Mouse (Mus musculus) neural tube, embryonic 15.5 days (tissue): ENCODE measurements at regions not wholly inside any gene's neighbourhood (a gene's known extent, or its start where the extent isn't known, plus 50 kb on each side); places are given as distances from the start of the nearest gene placed in this dataset.

Experiments used
- ATAC-seq: fragments of 200-750 bp; cut with Nextera tagmentation; 2 replicates; pipeline ENCODE4 v1.8.0; 2017; ENCODE audit warnings: mild to moderate bottlenecking, moderate TSS enrichment, moderate library complexity; ENCODE audit not compliant: low FRiP score
- H3K27ac ChIP-seq: fragments of 300-500 bp; sonication (generic); replicated peaks from 2 replicates; pipeline ENCODE4 v1.5.1; 2015; ENCODE audit warnings: mild to moderate bottlenecking, inconsistent platforms
- H3K27me3 ChIP-seq: fragments of 300-500 bp; sonication (generic); replicated peaks from 2 replicates; pipeline ENCODE4 v1.6.1; 2015; ENCODE audit warnings: inconsistent platforms
- H3K36me3 ChIP-seq: fragments of 300-500 bp; sonication (generic); 2 replicates; pipeline ENCODE4 v1.6.1; 2015; ENCODE audit warnings: inconsistent platforms
- H3K4me1 ChIP-seq: fragments of 300-500 bp; sonication (generic); 2 replicates; pipeline ENCODE4 v1.6.1; 2015; ENCODE audit warnings: inconsistent platforms
- H3K4me2 ChIP-seq: fragments of 300-500 bp; sonication (generic); 2 replicates; pipeline ENCODE4 v1.6.1; 2015; ENCODE audit warnings: inconsistent platforms, mild to moderate bottlenecking, moderate library complexity
- H3K4me3 ChIP-seq: fragments of 300-500 bp; sonication (generic); replicated peaks from 2 replicates; pipeline ENCODE4 v1.5.1; 2015; ENCODE audit warnings: mild to moderate bottlenecking, inconsistent platforms
- H3K9ac ChIP-seq: fragments of 300-500 bp; sonication (generic); replicated peaks from 2 replicates; pipeline ENCODE4 v1.6.1; 2015; ENCODE audit warnings: mild to moderate bottlenecking, inconsistent platforms
- H3K9me3 ChIP-seq: fragments of 300-500 bp; sonication (generic); replicated peaks from 2 replicates; pipeline ENCODE4 v1.6.1; 2016; ENCODE audit warnings: inconsistent platforms
- WGBS: fragments of 180-500 bp; shearing (Covaris S2); methylation state at CpG from one replicate; pipeline ENCODE4 v1.1.7; 2015; ENCODE audit warnings: mixed read lengths; 5-methylcytosine and 5-hydroxymethylcytosine counted together

- Histone ChIP-seq H3K4me3 (no peak overlapping the region), H3K27me3 (no peaks in the 10 kb centered on the region), H3K36me3 (no peaks in the 10 kb centered on the region), H3K9me3 (no peaks in the 10 kb centered on the region), H3K27ac (no peak overlapping the region), H3K9ac (no peak overlapping the region), H3K4me2 (no peak overlapping the region), H3K4me1 (no peaks in the 10 kb centered on the region)
- no peak for ATAC-seq
- 89% methylated on average over 5 of the region's 5 CpGs for WGBS
These were observed 179.5 kb downstream of the Ets1 start for GRCm38 (mm10) chr9:32815473-32815872.

GRCm38 (mm10) chr9:32816649-32817425, 180.8 kb downstream of the Ets1 start:
- H3K4me1 ChIP-seq = no peaks in the 10 kb centered on the region
- no peak overlapping the region for H3K4me3 ChIP-seq
- no peak overlapping the region for H3K4me2 ChIP-seq
- H3K27me3 ChIP-seq = no peaks in the 10 kb centered on the region
- no peaks in the 10 kb centered on the region for H3K36me3 ChIP-seq
- H3K9me3 ChIP-seq = no peaks in the 10 kb centered on the region
- ATAC-seq = no peak
- 86% methylated on average over 9 of the region's 9 CpGs for WGBS
- H3K9ac ChIP-seq = no peak overlapping the region
- H3K27ac ChIP-seq = no peak overlapping the region

DNA sequence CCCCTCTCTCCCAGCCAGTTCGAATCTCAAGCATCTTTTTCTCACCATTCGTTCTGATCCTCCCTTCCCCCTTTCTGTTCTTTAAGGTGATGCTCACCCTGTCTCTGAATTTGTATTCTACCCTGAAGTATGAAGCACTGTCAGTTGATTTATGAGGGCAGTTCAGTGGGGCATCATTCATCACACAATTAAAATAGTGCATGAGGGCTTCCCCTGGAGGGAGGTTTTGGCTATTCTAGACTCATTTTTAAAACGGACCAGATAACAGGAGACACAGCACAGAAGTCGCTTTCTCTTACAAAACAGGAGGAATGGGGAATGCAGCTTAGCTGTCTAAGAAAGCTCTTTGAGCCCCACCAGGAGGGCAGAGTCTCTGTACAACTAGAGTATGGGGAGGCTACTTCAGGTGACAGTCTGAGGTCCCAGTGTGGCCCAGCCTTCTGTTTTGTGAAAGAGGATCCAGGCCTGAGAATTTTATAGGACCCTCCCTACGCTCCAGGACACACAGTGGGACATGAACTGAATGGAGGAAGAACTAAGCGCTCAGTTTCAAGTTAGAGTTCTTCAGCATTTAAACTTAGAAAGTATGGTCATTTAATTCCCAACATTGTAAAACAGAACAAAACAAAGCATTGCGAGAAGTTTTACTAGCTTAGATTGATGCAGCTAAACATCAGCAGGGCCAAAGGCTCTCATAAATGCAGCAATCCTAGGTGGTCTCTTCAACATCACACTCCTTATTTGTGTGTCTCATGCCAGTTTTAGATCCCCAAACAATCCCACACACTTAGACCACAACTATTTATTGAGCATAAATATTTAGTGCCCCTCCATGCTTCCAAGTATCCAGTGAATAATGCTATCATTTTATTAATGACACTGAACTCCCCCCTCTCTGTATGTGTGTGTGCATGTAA, 181.7 kb downstream of the Ets1 start:
- H3K4me2 ChIP-seq = no peak overlapping the region
- H3K36me3 ChIP-seq = no peaks in the 10 kb centered on the region
- H3K9ac ChIP-seq = no peak overlapping the region
- no peaks in the 10 kb centered on the region for H3K4me1 ChIP-seq
- WGBS = 39% methylated on average over 7 of the region's 7 CpGs
- no peak overlapping the region for H3K27ac ChIP-seq
- H3K9me3 ChIP-seq = no peaks in the 10 kb centered on the region
- no peaks in the 10 kb centered on the region for H3K27me3 ChIP-seq
- no peak overlapping the region for H3K4me3 ChIP-seq
- no peak for ATAC-seq

DNA sequence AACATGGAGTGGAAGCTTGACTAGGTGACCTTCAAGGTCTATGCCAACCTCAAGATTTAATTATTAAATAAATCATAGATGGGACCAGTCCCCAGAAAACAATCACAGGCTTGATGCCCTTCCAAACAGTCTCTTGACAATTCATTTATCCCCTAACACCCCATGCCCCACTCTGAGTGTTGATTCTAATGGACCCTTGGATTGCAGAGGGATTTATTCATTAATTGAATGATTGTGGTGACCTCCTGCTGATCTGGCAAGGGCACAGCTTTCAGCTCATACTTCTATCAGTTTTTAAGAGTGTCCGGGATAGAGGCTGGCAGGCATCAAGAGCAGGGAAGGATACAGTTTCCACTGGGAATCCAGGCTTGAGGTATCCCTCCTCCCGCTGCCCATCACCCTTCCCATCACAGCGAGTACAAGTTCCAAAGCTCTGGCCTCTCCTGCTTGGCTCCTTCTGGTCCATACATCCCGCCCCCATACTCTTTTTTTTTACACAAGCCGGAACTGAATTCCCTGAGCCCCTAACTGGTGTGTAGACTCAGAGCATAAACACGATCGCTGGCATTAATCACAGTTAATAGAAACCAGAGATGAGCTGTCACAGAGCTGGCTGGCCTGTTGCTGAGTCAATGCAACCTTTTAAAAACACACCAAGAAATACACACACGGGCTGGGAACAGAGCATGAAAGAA, 187.6 kb downstream of the Ets1 start:
- Histone ChIP-seq H3K4me1 (peaks cover 3% of the 10 kb centered on the region), H3K27ac (no peak overlapping the region), H3K9me3 (no peaks in the 10 kb centered on the region), H3K9ac (no peak overlapping the region), H3K27me3 (no peaks in the 10 kb centered on the region), H3K36me3 (no peaks in the 10 kb centered on the region), H3K4me2 (no peak overlapping the region), H3K4me3 (no peak overlapping the region)
- WGBS = 52% methylated on average over 8 of the region's 8 CpGs
- no peak for ATAC-seq

- Histone ChIP-seq H3K9ac (no peak overlapping the region), H3K4me1 (peaks cover 3% of the 10 kb centered on the region), H3K4me3 (no peak overlapping the region), H3K9me3 (no peaks in the 10 kb centered on the region), H3K27ac (no peak overlapping the region), H3K4me2 (no peak overlapping the region), H3K27me3 (no peaks in the 10 kb centered on the region), H3K36me3 (no peaks in the 10 kb centered on the region)
- no peak for ATAC-seq
- 71% methylated on average over 6 of the region's 6 CpGs for WGBS
These were observed 188.1 kb downstream of the Ets1 start for GRCm38 (mm10) chr9:32824134-32824531.

DNA sequence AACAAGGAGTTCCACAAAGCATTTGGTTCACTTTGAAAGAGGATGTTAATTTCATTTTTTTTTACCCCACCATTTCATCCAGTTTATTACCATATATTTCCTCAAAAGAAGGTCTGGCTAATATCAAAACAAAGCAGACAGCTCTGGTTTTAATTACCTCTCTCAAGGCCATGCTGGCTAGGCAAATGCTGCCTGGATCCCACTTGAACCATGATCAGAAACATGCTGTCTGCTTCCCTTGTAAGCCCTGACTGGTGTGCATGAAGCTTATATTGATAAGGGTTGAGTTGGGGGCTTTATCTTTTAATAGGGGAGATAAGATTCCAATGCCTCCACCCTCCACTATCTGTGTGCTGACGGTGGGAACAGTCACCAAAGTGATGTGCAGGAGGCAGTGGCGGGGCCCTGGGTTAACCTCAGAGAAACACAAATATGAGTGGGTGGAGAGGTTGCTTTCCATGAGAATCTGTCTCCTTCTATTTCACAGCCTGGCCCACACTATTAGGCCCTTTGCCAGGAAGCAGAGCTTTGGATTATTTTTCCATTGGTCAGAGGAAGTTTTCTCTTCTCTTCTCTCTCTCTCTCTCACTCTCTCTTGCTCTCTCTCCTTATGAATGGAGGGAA, 194.4 kb downstream of the Ets1 start:
- no peaks in the 10 kb centered on the region for H3K9me3 ChIP-seq
- WGBS = 62% methylated on average over 2 of the region's 2 CpGs
- no peak overlapping the region for H3K4me3 ChIP-seq
- H3K4me1 ChIP-seq = no peaks in the 10 kb centered on the region
- H3K9ac ChIP-seq = no peak overlapping the region
- no peaks in the 10 kb centered on the region for H3K36me3 ChIP-seq
- no peaks in the 10 kb centered on the region for H3K27me3 ChIP-seq
- H3K4me2 ChIP-seq = no peak overlapping the region
- ATAC-seq = no peak
- H3K27ac ChIP-seq = no peak overlapping the region

DNA sequence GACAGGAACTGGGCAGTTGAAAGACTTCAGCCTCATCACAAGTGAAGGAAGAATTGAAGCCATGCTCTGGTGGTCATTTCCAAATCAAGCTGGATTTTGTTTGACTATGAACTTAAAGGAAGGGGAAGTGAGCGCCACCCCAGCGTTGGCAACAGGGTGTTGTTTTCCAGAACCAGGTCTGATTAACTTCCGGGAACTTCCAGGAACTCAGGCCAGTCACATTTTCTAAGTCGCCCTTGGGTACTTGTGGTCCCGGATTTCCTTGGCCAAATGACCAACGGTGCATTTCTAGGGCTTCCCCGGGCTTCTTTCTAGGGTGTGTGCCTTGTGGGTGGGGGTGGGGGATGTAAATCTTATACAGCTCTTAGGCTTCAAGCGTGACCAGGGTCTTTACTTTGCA, 197.4 kb downstream of the Ets1 start:
- no peak overlapping the region for H3K4me2 ChIP-seq
- H3K36me3 ChIP-seq = no peaks in the 10 kb centered on the region
- no peaks in the 10 kb centered on the region for H3K27me3 ChIP-seq
- no peaks in the 10 kb centered on the region for H3K9me3 ChIP-seq
- WGBS = 89% methylated on average over 8 of the region's 8 CpGs
- H3K27ac ChIP-seq = no peak overlapping the region
- ATAC-seq = no peak
- no peak overlapping the region for H3K4me3 ChIP-seq
- H3K4me1 ChIP-seq = no peaks in the 10 kb centered on the region
- H3K9ac ChIP-seq = no peak overlapping the region

DNA sequence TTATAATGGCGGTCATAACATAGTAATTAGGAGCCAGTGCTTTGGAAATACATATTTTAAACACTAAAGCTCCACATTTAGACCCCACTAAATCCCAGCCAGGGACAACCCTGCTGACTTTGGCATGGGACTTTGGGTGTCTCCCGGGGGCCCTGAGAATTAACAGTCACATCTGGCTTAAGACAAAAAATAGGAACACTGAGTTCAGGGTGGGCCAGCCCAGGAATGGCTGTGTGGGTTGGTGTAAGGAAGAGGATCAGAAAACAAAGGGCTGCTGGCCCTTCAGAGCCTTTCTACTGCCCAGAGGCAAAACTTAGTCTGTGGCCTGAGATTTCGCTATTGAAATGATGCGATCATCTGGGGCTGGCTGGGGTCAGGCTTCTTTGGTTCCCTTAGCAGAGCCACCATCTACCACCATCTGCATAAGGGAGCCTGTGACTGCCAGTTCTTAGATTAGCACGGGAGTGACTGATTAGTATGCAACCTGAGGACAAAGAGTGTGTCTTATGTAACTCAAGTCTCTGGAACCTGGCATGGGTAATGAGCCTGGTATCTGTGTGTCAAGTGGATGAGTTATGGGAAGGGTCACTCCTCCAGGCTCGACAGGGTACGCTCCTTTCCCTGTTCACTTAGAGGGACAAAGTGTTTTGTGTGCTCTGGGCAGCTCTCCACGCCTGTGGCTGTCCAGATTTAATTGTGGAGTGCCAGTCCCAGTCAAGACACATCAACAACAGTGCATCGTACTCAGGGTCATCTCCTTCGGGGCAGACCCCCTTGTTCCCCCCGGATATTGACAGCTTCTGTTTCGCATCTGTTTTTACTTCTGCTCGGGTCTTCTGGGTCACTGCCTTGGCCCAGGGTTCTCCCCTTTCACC, 199.0 kb downstream of the Ets1 start:
- Histone ChIP-seq H3K9me3 (no peaks in the 10 kb centered on the region), H3K4me3 (no peak overlapping the region), H3K27ac (no peak overlapping the region), H3K9ac (no peak overlapping the region), H3K27me3 (no peaks in the 10 kb centered on the region), H3K4me2 (no peak overlapping the region), H3K36me3 (no peaks in the 10 kb centered on the region), H3K4me1 (no peaks in the 10 kb centered on the region)
- ATAC-seq = no peak
- WGBS = 34% methylated on average over 13 of the region's 13 CpGs

- no peak overlapping the region for H3K4me3 ChIP-seq
- 18% methylated on average over 4 of the region's 4 CpGs for WGBS
- no peaks in the 10 kb centered on the region for H3K36me3 ChIP-seq
- H3K9me3 ChIP-seq = no peaks in the 10 kb centered on the region
- ATAC-seq = no peak
- H3K27ac ChIP-seq = no peak overlapping the region
- H3K4me1 ChIP-seq = no peaks in the 10 kb centered on the region
- no peaks in the 10 kb centered on the region for H3K27me3 ChIP-seq
- H3K4me2 ChIP-seq = no peak overlapping the region
- no peak overlapping the region for H3K9ac ChIP-seq
These were observed 199.6 kb downstream of the Ets1 start for GRCm38 (mm10) chr9:32835626-32835971.

DNA sequence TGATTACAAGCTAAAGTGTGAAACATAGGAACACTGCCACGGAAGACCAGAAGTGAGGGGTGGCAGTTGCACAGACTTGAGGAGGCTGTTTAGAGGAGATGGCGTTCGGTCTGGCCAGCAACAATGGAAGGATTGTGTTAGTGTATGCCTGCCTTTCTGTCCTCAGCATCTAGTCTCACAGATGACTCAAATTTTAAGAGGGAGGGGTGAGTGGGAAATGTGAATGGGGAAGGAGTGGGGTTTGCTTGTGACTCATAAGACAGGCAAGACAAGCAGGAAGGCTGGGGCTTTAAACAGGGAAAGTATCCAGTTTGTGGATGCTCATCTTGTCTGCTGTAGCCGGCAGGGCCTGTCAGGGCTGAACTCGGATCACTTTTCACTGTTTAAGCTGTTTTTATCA, 200.3 kb downstream of the Ets1 start:
- Histone ChIP-seq H3K4me2 (no peak overlapping the region), H3K36me3 (no peaks in the 10 kb centered on the region), H3K27me3 (no peaks in the 10 kb centered on the region), H3K9ac (no peak overlapping the region), H3K9me3 (no peaks in the 10 kb centered on the region), H3K4me3 (no peak overlapping the region), H3K27ac (no peak overlapping the region), H3K4me1 (no peaks in the 10 kb centered on the region)
- WGBS = 57% methylated on average over 5 of the region's 5 CpGs
- no peak for ATAC-seq

DNA sequence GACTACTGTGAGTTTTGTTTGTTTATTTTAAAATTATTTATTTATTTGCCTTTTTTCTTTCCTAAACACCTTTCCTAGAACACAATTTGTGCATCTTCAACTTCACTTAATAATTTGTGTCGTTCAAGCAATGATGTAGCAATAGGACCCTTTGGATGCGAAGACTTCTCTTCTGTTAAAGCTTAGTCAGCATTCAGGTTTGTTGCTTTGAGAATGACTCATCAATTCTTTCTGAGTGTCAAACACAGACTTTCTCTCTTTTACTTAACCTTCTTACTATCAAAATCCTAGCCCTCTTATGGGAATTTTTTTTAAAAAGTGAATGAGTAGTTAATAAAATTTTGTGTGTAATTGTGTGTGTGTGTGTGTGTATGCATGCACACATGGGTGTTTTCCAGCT, 211.3 kb downstream of the Ets1 start:
- Histone ChIP-seq H3K36me3 (no peaks in the 10 kb centered on the region), H3K27ac (no peak overlapping the region), H3K4me1 (no peaks in the 10 kb centered on the region), H3K4me2 (no peak overlapping the region), H3K9me3 (no peaks in the 10 kb centered on the region), H3K9ac (no peak overlapping the region), H3K4me3 (no peak overlapping the region), H3K27me3 (no peaks in the 10 kb centered on the region)
- 93% methylated on average over 2 of the region's 2 CpGs for WGBS
- no peak for ATAC-seq
